Mouse (Mus musculus): Measurements from ENCODE around the gene Pigyl.
"Not testable (repeated sequence)": the region's sequence is repeated elsewhere in the genome, so short reads cannot be mapped to it uniquely, and the experiment has no call there.

The Pigyl gene

GRCm38 (mm10) chr9:22138480-22138879 is 18.2 kb upstream of the Pigyl start:
- no peak for DNase-seq (ENCODE audit: low spot score)

DNA sequence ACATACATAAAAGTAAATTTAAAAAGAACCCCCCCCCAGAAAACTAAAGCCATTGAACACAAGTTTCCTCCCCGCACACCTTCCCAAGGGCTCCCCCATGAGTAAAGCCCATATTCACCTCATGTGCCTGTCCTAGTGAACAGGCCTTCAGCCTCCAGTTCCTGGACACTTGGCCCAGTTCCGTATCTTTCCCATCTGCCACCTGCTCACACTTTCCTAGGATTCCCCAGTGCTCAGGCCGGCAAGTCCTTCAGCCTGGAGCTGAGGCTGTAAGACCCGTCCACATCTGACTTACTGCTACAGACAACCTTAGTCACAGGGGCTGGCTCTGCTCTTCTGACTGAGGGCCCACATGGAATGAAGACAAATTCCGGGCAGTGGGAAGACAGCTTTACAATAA is 16.9 kb upstream of the Pigyl start:
- DNase-seq (ENCODE audit: low spot score) = no peak

- peak; percentile 65 for DNase-seq (ENCODE audit: low spot score)
Measured at GRCm38 (mm10) chr9:22143108-22144037, 13.3 kb upstream of the Pigyl start.

GRCm38 (mm10) chr9:22144304-22144965 is 12.2 kb upstream of the Pigyl start:
- DNase-seq (ENCODE audit: low spot score) = no peak

GRCm38 (mm10) chr9:22149426-22150248 is 7.0 kb upstream of the Pigyl start:
- no peak for DNase-seq (ENCODE audit: low spot score)

- not testable (repeated sequence) for DNase-seq (ENCODE audit: low spot score)
Measured at GRCm38 (mm10) chr9:22150249-22150693, 6.4 kb upstream of the Pigyl start.

GRCm38 (mm10) chr9:22150946-22151345 is 5.7 kb upstream of the Pigyl start:
- DNase-seq (ENCODE audit: low spot score) = no peak

GRCm38 (mm10) chr9:22153810-22154209 is 2.8 kb upstream of the Pigyl start:
- no peak for DNase-seq (ENCODE audit: low spot score)

GRCm38 (mm10) chr9:22155614-22156013 is 1.0 kb upstream of the Pigyl start:
- DNase-seq (ENCODE audit: low spot score) = no peak

GRCm38 (mm10) chr9:22157516-22158265 is 1.0 kb downstream of the Pigyl start:
- no peak for DNase-seq (ENCODE audit: low spot score)

DNA sequence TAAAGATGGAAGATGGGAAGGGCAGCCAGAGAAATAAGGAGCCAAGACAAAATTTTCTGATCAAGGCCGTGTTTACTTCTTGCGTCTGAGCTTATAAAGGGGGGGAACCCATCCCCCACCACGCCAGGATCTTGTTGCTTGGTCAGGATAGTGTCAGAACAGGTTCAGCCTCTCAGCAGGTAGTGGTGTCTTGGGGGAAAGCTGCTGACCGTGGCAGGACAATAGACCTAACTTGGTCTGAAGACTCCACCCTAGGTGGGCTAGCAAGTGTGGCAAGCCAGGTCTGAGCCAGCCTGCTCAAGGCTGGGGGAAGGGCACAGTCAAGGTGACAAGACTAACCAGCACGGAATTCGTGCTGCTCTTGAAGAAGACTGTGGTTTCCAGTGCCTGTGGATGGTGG is 4.7 kb downstream of the Pigyl start:
- no peak for DNase-seq (ENCODE audit: low spot score)

GRCm38 (mm10) chr9:22162305-22162704 is 5.7 kb downstream of the Pigyl start:
- no peak for DNase-seq (ENCODE audit: low spot score)

DNA sequence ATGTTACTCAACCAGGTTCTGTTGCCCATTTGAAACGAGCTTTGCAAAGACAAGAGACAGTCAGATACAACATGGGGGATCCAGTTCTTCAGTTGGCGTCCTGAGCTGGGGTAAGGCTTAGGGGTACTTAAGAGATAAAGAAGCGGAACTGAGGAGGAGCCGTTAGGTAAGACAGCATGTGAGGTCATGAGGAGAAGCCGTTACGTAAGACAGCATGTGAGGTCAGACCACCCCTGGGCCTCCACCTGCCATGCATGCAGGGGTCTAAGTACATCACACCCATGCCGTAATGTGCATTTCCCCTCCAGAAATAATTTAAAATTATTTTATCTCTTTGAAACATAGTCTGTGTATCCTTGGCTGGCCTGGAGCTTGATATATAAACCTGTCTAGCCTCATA is 6.3 kb downstream of the Pigyl start:
- no peak for DNase-seq (ENCODE audit: low spot score)

DNA sequence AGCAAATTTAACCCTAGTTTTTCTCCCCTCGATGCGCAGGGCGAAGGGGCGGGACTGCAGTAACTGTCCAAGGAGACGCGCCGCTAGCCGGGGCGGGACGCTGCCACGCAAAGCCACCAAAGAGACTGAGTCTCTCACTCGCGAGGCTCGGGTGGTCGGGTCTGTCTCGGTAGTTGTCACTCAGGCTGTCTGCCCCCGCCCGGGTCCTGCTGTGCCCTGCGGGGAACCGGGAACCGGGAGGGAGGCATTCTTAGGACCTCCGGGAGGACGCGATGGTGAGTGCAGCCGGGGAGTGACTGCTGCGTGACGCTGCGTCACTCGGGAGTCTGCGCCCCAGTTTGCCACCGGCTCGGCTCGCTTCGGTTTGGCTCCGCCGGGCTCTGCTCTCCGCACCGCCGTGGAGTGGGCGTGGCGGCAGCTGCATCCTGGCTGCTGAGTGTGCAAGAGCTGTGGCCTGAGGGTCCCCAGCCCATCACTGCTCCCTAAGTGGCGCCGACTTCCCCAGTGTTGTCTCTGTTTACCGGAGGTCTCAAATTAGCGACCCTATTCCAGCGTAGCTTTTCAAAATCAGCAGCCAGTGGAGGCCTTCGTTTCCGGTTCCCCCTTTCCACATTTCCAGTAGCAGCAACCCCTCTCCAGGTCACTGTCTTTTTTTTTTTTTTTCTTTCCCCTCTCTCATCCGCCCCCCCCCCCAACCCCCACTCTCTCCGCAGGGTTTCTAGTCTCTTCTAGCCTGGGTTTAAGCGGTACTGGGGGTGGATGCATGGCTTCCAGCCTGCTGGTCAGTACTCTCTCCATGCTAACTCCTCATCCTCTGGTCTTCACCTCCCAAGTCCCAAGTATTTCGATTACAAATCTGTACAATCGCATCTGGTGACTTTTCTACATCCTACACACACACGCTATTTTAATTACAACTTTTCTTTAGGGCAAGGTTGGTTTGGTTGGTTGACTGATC is 8.3 kb downstream of the Pigyl start:
- no peak for DNase-seq (ENCODE audit: low spot score)

GRCm38 (mm10) chr9:22165964-22166363 is 9.3 kb downstream of the Pigyl start:
- DNase-seq (ENCODE audit: low spot score) = no peak

- DNase-seq (ENCODE audit: low spot score) = no peak
Measured at GRCm38 (mm10) chr9:22166686-22167085, 10.0 kb downstream of the Pigyl start.

- DNase-seq (ENCODE audit: low spot score) = no peak
Measured at GRCm38 (mm10) chr9:22167751-22168150, 11.1 kb downstream of the Pigyl start.

DNA sequence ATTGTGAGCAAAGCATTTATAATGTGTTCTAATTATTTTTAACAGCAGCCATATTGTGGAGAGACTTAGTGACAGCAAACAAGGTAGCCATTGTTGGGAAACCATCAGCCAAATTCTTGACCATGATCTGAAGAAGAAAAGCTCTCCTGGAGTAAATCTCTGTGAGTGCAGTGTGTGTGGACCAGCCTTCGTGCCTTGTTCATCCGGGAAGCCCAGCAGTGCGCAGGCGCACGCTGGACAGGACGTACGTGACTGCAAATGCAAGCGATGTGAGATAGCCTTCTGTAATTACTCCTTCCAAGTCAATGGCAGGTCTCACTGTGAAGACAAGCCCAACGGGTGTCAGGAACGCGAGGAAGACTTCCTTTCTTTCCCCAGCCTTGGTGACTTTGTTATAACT is 12.7 kb downstream of the Pigyl start:
- no peak for DNase-seq (ENCODE audit: low spot score)

- no peak for DNase-seq (ENCODE audit: low spot score)
Measured at GRCm38 (mm10) chr9:22172318-22172717, 15.7 kb downstream of the Pigyl start.

GRCm38 (mm10) chr9:22188025-22188611 is 31.5 kb downstream of the Pigyl start, which contains the start of gene Zfp872:
TSS of gene Zfp872 (plus strand) at chr9:22188090.
- peak; percentile 22 for DNase-seq (ENCODE audit: low spot score)

All from left cerebral cortex, adult 11 months (tissue).